Mouse (Mus musculus): ENCODE results near the gene B4galt3. TPM values are rescaled to one million over a fixed set of nuclear protein-coding genes. Genes with fewer than 3 reads are reported as not detected.
A peak's percentile ranks its signal among the peaks of the same experiment; 100 is the strongest.

B4galt3 gene
- total and polyA plus RNA-seq, 2 experiments from 2014 or later = 28.9 to 34.3 TPM

DNA sequence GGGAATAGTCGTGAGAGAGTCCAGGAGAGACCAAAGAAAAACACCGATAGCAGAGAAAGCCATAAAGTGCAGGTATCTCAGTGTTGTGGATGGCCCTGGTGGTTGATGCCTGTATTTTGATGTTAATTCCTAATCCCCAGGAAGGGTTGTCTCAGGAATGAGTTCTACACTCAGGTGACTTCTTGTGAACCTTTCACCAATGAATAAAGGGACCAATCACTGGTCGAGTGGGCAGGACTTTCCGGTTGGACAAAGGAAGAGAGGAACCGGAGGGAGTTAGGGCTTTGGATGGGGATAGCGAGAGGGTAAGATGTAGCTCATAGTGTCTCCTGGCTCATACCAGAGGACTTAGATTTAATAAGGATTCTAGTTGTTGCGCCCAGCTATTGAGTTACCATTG, 49.6 kb downstream of the B4galt3 start:
- Histone ChIP-seq H3K9ac (replicated peaks; ENCODE audit: low read depth, low read length) (no peak overlapping the region; the same call in 1 of the 2 replicates), H3K4me2 (ENCODE audit: low read depth, low read length) (peak overlapping the region; percentile 51)
- ATAC-seq (ENCODE audit: insufficient read depth, low read depth) = 0 out of 2 replicates have a peak, but pooled peaks have one; percentile 20

DNA sequence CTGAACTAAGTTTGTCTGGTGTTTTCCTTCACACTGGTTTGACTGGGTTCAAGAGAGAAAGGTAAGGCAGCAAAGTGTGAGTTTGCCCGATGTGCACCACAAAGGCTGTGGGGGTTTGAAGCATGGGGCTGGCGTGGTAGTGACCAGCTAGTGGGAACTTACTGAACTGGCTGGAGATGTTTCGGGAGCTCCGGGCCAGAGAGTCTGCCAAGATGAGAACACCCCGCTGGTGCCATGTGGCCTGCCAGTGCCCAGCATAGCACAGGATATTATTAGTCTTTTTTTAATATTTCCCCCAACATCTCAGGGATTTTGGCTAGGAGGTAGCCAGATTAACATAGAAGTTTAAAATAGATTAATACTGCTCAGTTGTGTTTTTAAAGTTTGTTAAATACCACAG, 50.0 kb downstream of the B4galt3 start:
- 0 out of 2 replicates have a peak, but pooled peaks cover 4% of the 10 kb centered on the region for H3K36me3 ChIP-seq (replicated peaks; ENCODE audit: control insufficient read depth, insufficient read depth, low read length)
- no peaks in the 10 kb centered on the region for H3K27me3 ChIP-seq (ENCODE audit: control insufficient read depth, insufficient read depth, low read length)
- no peaks in the 10 kb centered on the region for H3K9me3 ChIP-seq (replicated peaks; ENCODE audit: control insufficient read depth, low read length)
- H3K4me3 ChIP-seq (ENCODE audit: low read depth, low read length) = peak overlapping the region; percentile 23
- 15% methylated on average over 5 of the region's 5 CpGs for WGBS
- H3K9ac ChIP-seq (replicated peaks; ENCODE audit: low read depth, low read length) = no peak overlapping the region; the same call in 1 of the 2 replicates
- H3K4me2 ChIP-seq (ENCODE audit: low read depth, low read length) = peak overlapping the region; percentile 51
- no peak for TF ChIP-seq EP300 (IDR thresholded peaks at IDR 0.05; ENCODE audit: low read depth)
- TF ChIP-seq CTCF (IDR thresholded peaks at IDR 0.05; ENCODE audit: low read depth) = no peak
- no peak for DNase-seq (ENCODE audit: low spot score)
- no peaks in the 10 kb centered on the region for H3K4me1 ChIP-seq (ENCODE audit: control insufficient read depth, insufficient read depth)
- no peak overlapping the region for H3K27ac ChIP-seq (ENCODE audit: low read depth)
- no peak for ATAC-seq (ENCODE audit: insufficient read depth, low read depth)

More for the DNA sequence above, 49.6 kb downstream of the B4galt3 start:
- Histone ChIP-seq H3K4me3 (ENCODE audit: low read depth, low read length) (peak overlapping the region; percentile 23), H3K27ac (ENCODE audit: low read depth) (no peak overlapping the region), H3K27me3 (ENCODE audit: control insufficient read depth, insufficient read depth, low read length) (no peaks in the 10 kb centered on the region), H3K36me3 (replicated peaks; ENCODE audit: control insufficient read depth, insufficient read depth, low read length) (0 out of 2 replicates have a peak, but pooled peaks cover under 1% of the 10 kb centered on the region), H3K9me3 (replicated peaks; ENCODE audit: control insufficient read depth, low read length) (no peaks in the 10 kb centered on the region), H3K4me1 (ENCODE audit: control insufficient read depth, insufficient read depth) (no peaks in the 10 kb centered on the region)
- TF ChIP-seq EP300 (IDR thresholded peaks at IDR 0.05; ENCODE audit: low read depth) = no peak
- TF ChIP-seq CTCF (IDR thresholded peaks at IDR 0.05; ENCODE audit: low read depth) = no peak
- no peak for DNase-seq (ENCODE audit: low spot score)
- 15% methylated on average over 7 of the region's 7 CpGs for WGBS

DNA sequence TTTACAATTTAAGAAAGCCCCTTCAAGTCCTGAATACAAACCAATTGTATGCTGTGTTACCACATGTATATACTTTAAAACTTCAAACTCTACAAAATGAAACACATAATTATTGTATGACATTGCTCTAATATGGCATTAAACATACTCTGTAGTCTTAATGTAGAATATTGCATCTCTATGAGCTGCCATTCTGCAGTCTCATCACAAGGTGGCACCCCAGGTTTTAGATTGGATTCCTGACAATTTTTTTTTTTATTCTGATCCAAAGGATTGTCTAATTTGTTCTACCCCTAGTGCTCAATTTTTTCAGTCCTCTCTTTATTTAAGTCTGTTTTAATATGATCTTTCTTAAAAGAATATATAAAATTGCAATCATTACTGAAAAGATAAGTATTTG, 51.3 kb downstream of the B4galt3 start:
- no peak overlapping the region for H3K4me3 ChIP-seq (ENCODE audit: low read depth, low read length)
- ATAC-seq (ENCODE audit: insufficient read depth, low read depth) (no peak), DNase-seq (ENCODE audit: low spot score) (peak; percentile 20)
- H3K9ac ChIP-seq (replicated peaks; ENCODE audit: low read depth, low read length) = no peak overlapping the region
- no peaks in the 10 kb centered on the region for H3K4me1 ChIP-seq (ENCODE audit: control insufficient read depth, insufficient read depth)
- no peaks in the 10 kb centered on the region for H3K9me3 ChIP-seq (replicated peaks; ENCODE audit: control insufficient read depth, low read length)
- no peak overlapping the region for H3K4me2 ChIP-seq (ENCODE audit: low read depth, low read length)
- H3K27ac ChIP-seq (ENCODE audit: low read depth) = no peak overlapping the region
- H3K27me3 ChIP-seq (ENCODE audit: control insufficient read depth, insufficient read depth, low read length) = no peaks in the 10 kb centered on the region
- 0 out of 2 replicates have a peak, but pooled peaks cover 4% of the 10 kb centered on the region for H3K36me3 ChIP-seq (replicated peaks; ENCODE audit: control insufficient read depth, insufficient read depth, low read length)
- TF ChIP-seq EP300 (IDR thresholded peaks at IDR 0.05; ENCODE audit: low read depth) (no peak), CTCF (IDR thresholded peaks at IDR 0.05; ENCODE audit: low read depth) (peak; percentile 64)

DNA sequence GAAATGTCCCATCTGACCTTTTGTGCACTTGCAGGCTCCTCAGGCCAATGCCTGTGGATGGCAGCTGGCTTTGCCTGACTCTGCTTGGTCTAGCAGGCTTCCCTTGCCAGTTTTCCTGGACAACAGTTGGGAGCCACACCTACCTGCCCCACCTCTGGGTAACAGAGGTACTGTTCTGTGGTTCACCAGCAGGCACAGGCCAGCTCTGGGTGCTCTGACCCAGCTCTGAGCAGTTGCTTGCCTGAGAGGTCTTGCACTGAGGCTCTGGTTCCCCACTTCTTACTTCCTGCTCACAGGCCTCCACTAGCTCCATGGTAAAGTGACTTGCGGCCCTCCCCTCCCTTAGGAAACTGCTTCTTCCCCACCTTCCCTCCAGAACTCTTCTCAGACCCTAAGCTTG, 51.9 kb downstream of the B4galt3 start:
- Histone ChIP-seq H3K4me2 (ENCODE audit: low read depth, low read length) (no peak overlapping the region), H3K4me3 (ENCODE audit: low read depth, low read length) (no peak overlapping the region), H3K9ac (replicated peaks; ENCODE audit: low read depth, low read length) (no peak overlapping the region), H3K9me3 (replicated peaks; ENCODE audit: control insufficient read depth, low read length) (no peaks in the 10 kb centered on the region), H3K36me3 (replicated peaks; ENCODE audit: control insufficient read depth, insufficient read depth, low read length) (0 out of 2 replicates have a peak, but pooled peaks cover 4% of the 10 kb centered on the region), H3K27me3 (ENCODE audit: control insufficient read depth, insufficient read depth, low read length) (no peaks in the 10 kb centered on the region), H3K4me1 (ENCODE audit: control insufficient read depth, insufficient read depth) (no peaks in the 10 kb centered on the region), H3K27ac (ENCODE audit: low read depth) (no peak overlapping the region)
- DNase-seq (ENCODE audit: low spot score) (no peak), ATAC-seq (ENCODE audit: insufficient read depth, low read depth) (no peak)
- TF ChIP-seq EP300 (IDR thresholded peaks at IDR 0.05; ENCODE audit: low read depth) = no peak
- TF ChIP-seq CTCF (IDR thresholded peaks at IDR 0.05; ENCODE audit: low read depth) = no peak
- 84% methylated on average over 1 of the region's 1 CpGs for WGBS

DNA sequence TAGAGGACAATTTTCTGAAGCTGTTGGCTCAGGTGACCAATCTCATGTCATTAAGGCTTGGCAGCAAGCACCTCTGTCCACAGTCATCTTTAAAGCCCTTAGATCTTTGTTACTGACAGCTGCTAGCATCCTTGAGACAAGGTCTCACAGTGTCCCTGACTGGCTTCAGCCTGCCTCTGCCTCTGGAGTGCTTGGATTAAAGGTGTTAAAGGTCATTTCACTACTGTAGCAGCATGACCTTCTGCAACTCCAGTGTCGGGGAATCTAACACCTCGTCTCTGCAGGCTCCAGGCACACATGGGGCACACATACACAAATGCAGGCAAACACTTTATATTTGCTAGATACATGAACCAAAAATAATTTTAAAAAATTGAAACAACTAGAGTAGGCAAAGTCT, 55.4 kb downstream of the B4galt3 start:
- no peak for ATAC-seq (ENCODE audit: insufficient read depth, low read depth)

More for the DNA sequence above, 55.4 kb downstream of the B4galt3 start:
- Histone ChIP-seq H3K9ac (replicated peaks; ENCODE audit: low read depth, low read length) (no peak overlapping the region), H3K36me3 (replicated peaks; ENCODE audit: control insufficient read depth, insufficient read depth, low read length) (0 out of 2 replicates have a peak, but pooled peaks cover 4% of the 10 kb centered on the region), H3K4me1 (ENCODE audit: control insufficient read depth, insufficient read depth) (peaks cover 17% of the 10 kb centered on the region), H3K27ac (ENCODE audit: low read depth) (no peak overlapping the region), H3K9me3 (replicated peaks; ENCODE audit: control insufficient read depth, low read length) (no peaks in the 10 kb centered on the region), H3K27me3 (ENCODE audit: control insufficient read depth, insufficient read depth, low read length) (no peaks in the 10 kb centered on the region), H3K4me2 (ENCODE audit: low read depth, low read length) (no peak overlapping the region), H3K4me3 (ENCODE audit: low read depth, low read length) (no peak overlapping the region)
- TF ChIP-seq EP300 (IDR thresholded peaks at IDR 0.05; ENCODE audit: low read depth) = no peak
- TF ChIP-seq CTCF (IDR thresholded peaks at IDR 0.05; ENCODE audit: low read depth) = no peak
- 65% methylated on average over 2 of the region's 2 CpGs for WGBS
- no peak for DNase-seq (ENCODE audit: low spot score)

Other genes starting within 250 kb of the B4galt3 start
- 11.8 and 13.7 TPM in 2 replicates for gene Fcgr3, start 205.4 kb upstream of the B4galt3 start, total RNA-seq (2014; rRNA removed; ENCODE audit: low replicate concordance)
- 8.2 and 10.8 TPM in 2 replicates for gene Fcgr3, start 205.4 kb upstream of the B4galt3 start, polyA plus RNA-seq (2015; fragmentation: Nextera tagmentation; extraction: Ambion mirVana)
- 3.7 TPM in 1 of 2 replicates, not detected in the other for gene Cfap126, start 156.4 kb upstream of the B4galt3 start, total RNA-seq (2014; rRNA removed; ENCODE audit: low replicate concordance)
- gene Cfap126, start 156.4 kb upstream of the B4galt3 start, polyA plus RNA-seq (2015; fragmentation: Nextera tagmentation; extraction: Ambion mirVana) = 2.2 and 3.5 TPM in 2 replicates
- 875 and 891 TPM in 2 replicates for gene Sdhc, start 119.7 kb upstream of the B4galt3 start, total RNA-seq (2014; rRNA removed; ENCODE audit: low replicate concordance)
- 754 and 772 TPM in 2 replicates for gene Sdhc, start 119.7 kb upstream of the B4galt3 start, polyA plus RNA-seq (2015; fragmentation: Nextera tagmentation; extraction: Ambion mirVana)
- gene Mpz, start 119.6 kb upstream of the B4galt3 start, total RNA-seq (2014; rRNA removed; ENCODE audit: low replicate concordance) = 1.6 and 2.0 TPM in 2 replicates
- gene Mpz, start 119.6 kb upstream of the B4galt3 start, polyA plus RNA-seq (2015; fragmentation: Nextera tagmentation; extraction: Ambion mirVana) = 0.05 and 0.49 TPM in 2 replicates
- gene Pcp4l1, start 74.1 kb upstream of the B4galt3 start, total RNA-seq (2014; rRNA removed; ENCODE audit: low replicate concordance) = 40.2 and 48.7 TPM in 2 replicates
- gene Pcp4l1, start 74.1 kb upstream of the B4galt3 start, polyA plus RNA-seq (2015; fragmentation: Nextera tagmentation; extraction: Ambion mirVana) = 161 and 164 TPM in 2 replicates
- not detected in 2 replicates for gene Nr1i3, start 56.4 kb upstream of the B4galt3 start, total RNA-seq (2014; rRNA removed; ENCODE audit: low replicate concordance)
- gene Nr1i3, start 56.4 kb upstream of the B4galt3 start, polyA plus RNA-seq (2015; fragmentation: Nextera tagmentation; extraction: Ambion mirVana) = 0.27 and 0.30 TPM in 2 replicates
- 82.0 and 97.7 TPM in 2 replicates for gene Tomm40l, start 47.8 kb upstream of the B4galt3 start, total RNA-seq (2014; rRNA removed; ENCODE audit: low replicate concordance)
- gene Tomm40l, start 47.8 kb upstream of the B4galt3 start, polyA plus RNA-seq (2015; fragmentation: Nextera tagmentation; extraction: Ambion mirVana) = 56.0 and 64.6 TPM in 2 replicates
- 14.5 TPM in 1 of 2 replicates, not detected in the other for gene Apoa2, start 45.3 kb upstream of the B4galt3 start, total RNA-seq (2014; rRNA removed; ENCODE audit: low replicate concordance)
- gene Apoa2, start 45.3 kb upstream of the B4galt3 start, polyA plus RNA-seq (2015; fragmentation: Nextera tagmentation; extraction: Ambion mirVana) = 4.0 and 4.5 TPM in 2 replicates
- 22.7 and 60.5 TPM in 2 replicates for gene Fcer1g, start 36.0 kb upstream of the B4galt3 start, total RNA-seq (2014; rRNA removed; ENCODE audit: low replicate concordance)
- 24.6 TPM in 2 replicates for gene Fcer1g, start 36.0 kb upstream of the B4galt3 start, polyA plus RNA-seq (2015; fragmentation: Nextera tagmentation; extraction: Ambion mirVana)
- gene Adamts4, start 19.9 kb upstream of the B4galt3 start, total RNA-seq (2014; rRNA removed; ENCODE audit: low replicate concordance) = 4.1 and 5.5 TPM in 2 replicates
- gene Adamts4, start 19.9 kb upstream of the B4galt3 start, polyA plus RNA-seq (2015; fragmentation: Nextera tagmentation; extraction: Ambion mirVana) = 3.8 and 3.9 TPM in 2 replicates
- 962 and 1,127 TPM in 2 replicates for gene Ndufs2, start 18.9 kb upstream of the B4galt3 start, total RNA-seq (2014; rRNA removed; ENCODE audit: low replicate concordance)
- 998 and 1,009 TPM in 2 replicates for gene Ndufs2, start 18.9 kb upstream of the B4galt3 start, polyA plus RNA-seq (2015; fragmentation: Nextera tagmentation; extraction: Ambion mirVana)
- 32.7 and 52.4 TPM in 2 replicates for gene Ppox, start 10.9 kb downstream of the B4galt3 start, total RNA-seq (2014; rRNA removed; ENCODE audit: low replicate concordance)
- gene Ppox, start 10.9 kb downstream of the B4galt3 start, polyA plus RNA-seq (2015; fragmentation: Nextera tagmentation; extraction: Ambion mirVana) = 24.3 and 24.6 TPM in 2 replicates
- 20.0 and 27.3 TPM in 2 replicates for gene Usp21, start 17.7 kb downstream of the B4galt3 start, total RNA-seq (2014; rRNA removed; ENCODE audit: low replicate concordance)
- gene Usp21, start 17.7 kb downstream of the B4galt3 start, polyA plus RNA-seq (2015; fragmentation: Nextera tagmentation; extraction: Ambion mirVana) = 30.6 and 32.3 TPM in 2 replicates
- 74.9 and 140 TPM in 2 replicates for gene Ufc1, start 24.7 kb downstream of the B4galt3 start, total RNA-seq (2014; rRNA removed; ENCODE audit: low replicate concordance)
- gene Ufc1, start 24.7 kb downstream of the B4galt3 start, polyA plus RNA-seq (2015; fragmentation: Nextera tagmentation; extraction: Ambion mirVana) = 109 and 113 TPM in 2 replicates
- gene Dedd, start 58.8 kb downstream of the B4galt3 start, total RNA-seq (2014; rRNA removed; ENCODE audit: low replicate concordance) = 20.8 and 27.1 TPM in 2 replicates
- gene Dedd, start 58.8 kb downstream of the B4galt3 start, polyA plus RNA-seq (2015; fragmentation: Nextera tagmentation; extraction: Ambion mirVana) = 30.0 and 31.7 TPM in 2 replicates
- gene Nit1, start 75.3 kb downstream of the B4galt3 start, total RNA-seq (2014; rRNA removed; ENCODE audit: low replicate concordance) = 39.6 and 41.5 TPM in 2 replicates
- 31.4 and 35.2 TPM in 2 replicates for gene Nit1, start 75.3 kb downstream of the B4galt3 start, polyA plus RNA-seq (2015; fragmentation: Nextera tagmentation; extraction: Ambion mirVana)
- 9.3 and 9.7 TPM in 2 replicates for gene Pfdn2, start 75.3 kb downstream of the B4galt3 start, total RNA-seq (2014; rRNA removed; ENCODE audit: low replicate concordance)
- gene Pfdn2, start 75.3 kb downstream of the B4galt3 start, polyA plus RNA-seq (2015; fragmentation: Nextera tagmentation; extraction: Ambion mirVana) = 81.8 and 94.7 TPM in 2 replicates
- 0.19 and 3.2 TPM in 2 replicates for gene Klhdc9, start 90.5 kb downstream of the B4galt3 start, total RNA-seq (2014; rRNA removed; ENCODE audit: low replicate concordance)
- gene Klhdc9, start 90.5 kb downstream of the B4galt3 start, polyA plus RNA-seq (2015; fragmentation: Nextera tagmentation; extraction: Ambion mirVana) = 1.1 TPM in 2 replicates
- 2.7 TPM in 1 of 2 replicates, not detected in the other for gene Nectin4, start 99.8 kb downstream of the B4galt3 start, total RNA-seq (2014; rRNA removed; ENCODE audit: low replicate concordance)
- 0.07 and 0.14 TPM in 2 replicates for gene Nectin4, start 99.8 kb downstream of the B4galt3 start, polyA plus RNA-seq (2015; fragmentation: Nextera tagmentation; extraction: Ambion mirVana)
- gene Arhgap30, start 118.6 kb downstream of the B4galt3 start, total RNA-seq (2014; rRNA removed; ENCODE audit: low replicate concordance) = 1.6 and 3.4 TPM in 2 replicates
- gene Arhgap30, start 118.6 kb downstream of the B4galt3 start, polyA plus RNA-seq (2015; fragmentation: Nextera tagmentation; extraction: Ambion mirVana) = 0.52 and 0.79 TPM in 2 replicates
- gene Usf1, start 141.0 kb downstream of the B4galt3 start, total RNA-seq (2014; rRNA removed; ENCODE audit: low replicate concordance) = 80.2 and 82.0 TPM in 2 replicates
- gene Usf1, start 141.0 kb downstream of the B4galt3 start, polyA plus RNA-seq (2015; fragmentation: Nextera tagmentation; extraction: Ambion mirVana) = 47.7 and 48.8 TPM in 2 replicates
- gene Tstd1, start 148.5 kb downstream of the B4galt3 start, total RNA-seq (2014; rRNA removed; ENCODE audit: low replicate concordance) = not detected in 2 replicates
- 1.1 and 2.5 TPM in 2 replicates for gene Tstd1, start 148.5 kb downstream of the B4galt3 start, polyA plus RNA-seq (2015; fragmentation: Nextera tagmentation; extraction: Ambion mirVana)
- gene F11r, start 167.2 kb downstream of the B4galt3 start, total RNA-seq (2014; rRNA removed; ENCODE audit: low replicate concordance) = 45.6 and 75.5 TPM in 2 replicates
- gene F11r, start 167.2 kb downstream of the B4galt3 start, polyA plus RNA-seq (2015; fragmentation: Nextera tagmentation; extraction: Ambion mirVana) = 75.8 and 78.3 TPM in 2 replicates
- 8.0 and 10.0 TPM in 2 replicates for gene Alyref2, start 233.2 kb downstream of the B4galt3 start, total RNA-seq (2014; rRNA removed; ENCODE audit: low replicate concordance)
- gene Alyref2, start 233.2 kb downstream of the B4galt3 start, polyA plus RNA-seq (2015; fragmentation: Nextera tagmentation; extraction: Ambion mirVana) = 13.5 and 14.6 TPM in 2 replicates